Mouse (Mus musculus): ENCODE data around the gene Csnk1d. TPM values are rescaled to one million over a fixed set of nuclear protein-coding genes. Genes with fewer than 3 reads are reported as not detected.

Gene Csnk1d
- polyA plus RNA-seq, 1 experiment, result 79.2 TPM

DNA sequence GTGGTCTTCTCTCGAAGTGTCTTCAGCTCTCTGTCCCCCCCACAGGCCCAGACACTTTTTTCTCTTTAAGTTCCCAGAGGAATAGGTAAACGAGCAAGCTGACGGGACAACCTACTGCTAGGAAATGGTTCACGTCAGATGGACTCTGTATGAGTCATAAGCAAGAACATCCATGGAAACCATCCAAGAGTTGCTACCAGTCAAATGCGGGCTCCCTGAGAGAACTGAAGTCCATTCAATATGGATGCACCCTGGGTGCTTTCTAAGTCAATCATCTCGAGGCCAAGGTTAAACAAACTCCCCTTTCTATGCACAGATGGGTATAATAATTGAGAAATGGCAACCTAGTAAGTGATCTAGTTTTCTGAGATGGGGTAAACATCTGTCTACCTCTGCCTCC lies 17.8 kb downstream of the Csnk1d start:
- Histone ChIP-seq H3K79me2 (ENCODE audit: control insufficient read depth, insufficient read depth) (peaks cover 65% of the 10 kb centered on the region), H3K36me3 (ENCODE audit: control insufficient read depth, insufficient read depth) (peaks cover 100% of the 10 kb centered on the region), H3K79me3 (ENCODE audit: low read depth) (peaks cover 57% of the 10 kb centered on the region), H3K4me3 (ENCODE audit: insufficient read depth, poor library complexity, severe bottlenecking) (no peak overlapping the region), H3K27me3 (ENCODE audit: control insufficient read depth, insufficient read depth, insufficient read length) (no peaks in the 10 kb centered on the region), H3ac (ENCODE audit: control insufficient read depth, insufficient read length, low read depth) (no peak overlapping the region)
- no peak for TF ChIP-seq MYOG (IDR thresholded peaks at IDR 0.05; ENCODE audit: control insufficient read depth, extremely low read depth, insufficient read length)
- no peak for TF ChIP-seq CTCF (IDR thresholded peaks at IDR 0.05; ENCODE audit: control insufficient read depth, insufficient read depth, insufficient read length)
- TF ChIP-seq USF1 (IDR thresholded peaks at IDR 0.05; ENCODE audit: low read depth), result no peak
- TF ChIP-seq FOSL1 (IDR thresholded peaks at IDR 0.05; ENCODE audit: insufficient read depth, low read length, poor library complexity, severe bottlenecking), result no peak
- no peak for TF ChIP-seq CEBPB (IDR thresholded peaks at IDR 0.05; ENCODE audit: low read depth)
- TF ChIP-seq MYOD1 (IDR thresholded peaks at IDR 0.05; ENCODE audit: control insufficient read depth, insufficient read length, low read depth), result no peak
- no peak for TF ChIP-seq MAX (IDR thresholded peaks at IDR 0.05)

- TF ChIP-seq MYOD1 (IDR thresholded peaks at IDR 0.05; ENCODE audit: control insufficient read depth, insufficient read length, low read depth) (no peak), MAX (IDR thresholded peaks at IDR 0.05) (no peak), USF1 (IDR thresholded peaks at IDR 0.05; ENCODE audit: low read depth) (no peak), FOSL1 (IDR thresholded peaks at IDR 0.05; ENCODE audit: insufficient read depth, low read length, poor library complexity, severe bottlenecking) (no peak), CTCF (IDR thresholded peaks at IDR 0.05; ENCODE audit: control insufficient read depth, insufficient read depth, insufficient read length) (no peak), CEBPB (IDR thresholded peaks at IDR 0.05; ENCODE audit: low read depth) (no peak)
- peaks cover 100% of the 10 kb centered on the region for H3K36me3 ChIP-seq (ENCODE audit: control insufficient read depth, insufficient read depth)
These were observed 19.9 kb downstream of the Csnk1d start for GRCm38 (mm10) chr11:120971237-120971636.

GRCm38 (mm10) chr11:120969742-120970141 lies 21.4 kb downstream of the Csnk1d start:
- Histone ChIP-seq H3K36me3 (ENCODE audit: control insufficient read depth, insufficient read depth) (peaks cover 100% of the 10 kb centered on the region), H3ac (ENCODE audit: control insufficient read depth, insufficient read length, low read depth) (no peak overlapping the region), H3K27me3 (ENCODE audit: control insufficient read depth, insufficient read depth, insufficient read length) (no peaks in the 10 kb centered on the region), H3K79me3 (ENCODE audit: low read depth) (peaks cover 25% of the 10 kb centered on the region), H3K79me2 (ENCODE audit: control insufficient read depth, insufficient read depth) (peaks cover 42% of the 10 kb centered on the region), H3K4me3 (ENCODE audit: insufficient read depth, poor library complexity, severe bottlenecking) (no peak overlapping the region)
- TF ChIP-seq MAX (IDR thresholded peaks at IDR 0.05) (no peak), MYOD1 (IDR thresholded peaks at IDR 0.05; ENCODE audit: control insufficient read depth, insufficient read length, low read depth) (no peak), CTCF (IDR thresholded peaks at IDR 0.05; ENCODE audit: control insufficient read depth, insufficient read depth, insufficient read length) (no peak), MYOG (IDR thresholded peaks at IDR 0.05; ENCODE audit: control insufficient read depth, extremely low read depth, insufficient read length) (no peak), FOSL1 (IDR thresholded peaks at IDR 0.05; ENCODE audit: insufficient read depth, low read length, poor library complexity, severe bottlenecking) (no peak), USF1 (IDR thresholded peaks at IDR 0.05; ENCODE audit: low read depth) (no peak), CEBPB (IDR thresholded peaks at IDR 0.05; ENCODE audit: low read depth) (no peak)

More at GRCm38 (mm10) chr11:120971237-120971636, 19.9 kb downstream of the Csnk1d start:
- H3K27me3 ChIP-seq (ENCODE audit: control insufficient read depth, insufficient read depth, insufficient read length), result no peaks in the 10 kb centered on the region
- peaks cover 39% of the 10 kb centered on the region for H3K79me3 ChIP-seq (ENCODE audit: low read depth)
- no peak overlapping the region for H3ac ChIP-seq (ENCODE audit: control insufficient read depth, insufficient read length, low read depth)
- peaks cover 44% of the 10 kb centered on the region for H3K79me2 ChIP-seq (ENCODE audit: control insufficient read depth, insufficient read depth)
- no peak overlapping the region for H3K4me3 ChIP-seq (ENCODE audit: insufficient read depth, poor library complexity, severe bottlenecking)

DNA sequence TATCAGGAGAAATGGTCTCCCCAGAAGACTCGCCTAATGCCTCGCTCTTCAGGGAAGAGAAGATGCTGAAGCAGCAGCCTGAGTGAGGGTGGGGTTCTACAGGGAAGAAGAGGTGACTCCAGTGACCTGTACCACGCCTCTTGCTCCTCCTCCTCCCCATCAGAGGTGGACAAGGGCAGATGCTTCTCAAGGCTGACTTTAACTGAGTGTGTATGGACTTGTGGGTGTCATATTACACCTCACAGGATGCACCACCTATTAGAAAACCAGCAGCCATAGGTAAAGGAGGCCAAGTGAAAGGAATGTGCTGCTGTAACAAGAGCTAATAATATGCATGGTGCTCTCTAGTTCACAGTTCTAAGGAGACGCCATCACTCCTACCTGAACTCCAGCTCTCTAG lies 25.5 kb downstream of the Csnk1d start:
- Histone ChIP-seq H3K27me3 (ENCODE audit: control insufficient read depth, insufficient read depth, insufficient read length) (no peaks in the 10 kb centered on the region), H3K4me3 (ENCODE audit: insufficient read depth, poor library complexity, severe bottlenecking) (no peak overlapping the region), H3K36me3 (ENCODE audit: control insufficient read depth, insufficient read depth) (peaks cover 96% of the 10 kb centered on the region), H3ac (ENCODE audit: control insufficient read depth, insufficient read length, low read depth) (no peak overlapping the region), H3K79me2 (ENCODE audit: control insufficient read depth, insufficient read depth) (peaks cover 46% of the 10 kb centered on the region), H3K79me3 (ENCODE audit: low read depth) (peaks cover 7% of the 10 kb centered on the region)
- no peak for TF ChIP-seq USF1 (IDR thresholded peaks at IDR 0.05; ENCODE audit: low read depth)
- no peak for TF ChIP-seq MYOD1 (IDR thresholded peaks at IDR 0.05; ENCODE audit: control insufficient read depth, insufficient read length, low read depth)
- no peak for TF ChIP-seq MYOG (IDR thresholded peaks at IDR 0.05; ENCODE audit: control insufficient read depth, extremely low read depth, insufficient read length)
- no peak for TF ChIP-seq MAX (IDR thresholded peaks at IDR 0.05)
- no peak for TF ChIP-seq CEBPB (IDR thresholded peaks at IDR 0.05; ENCODE audit: low read depth)
- no peak for TF ChIP-seq CTCF (IDR thresholded peaks at IDR 0.05; ENCODE audit: control insufficient read depth, insufficient read depth, insufficient read length)
- TF ChIP-seq FOSL1 (IDR thresholded peaks at IDR 0.05; ENCODE audit: insufficient read depth, low read length, poor library complexity, severe bottlenecking), result no peak

- TF ChIP-seq FOSL1 (IDR thresholded peaks at IDR 0.05; ENCODE audit: insufficient read depth, low read length, poor library complexity, severe bottlenecking) (no peak), USF1 (IDR thresholded peaks at IDR 0.05; ENCODE audit: low read depth) (no peak), MYOG (IDR thresholded peaks at IDR 0.05; ENCODE audit: control insufficient read depth, extremely low read depth, insufficient read length) (no peak), CEBPB (IDR thresholded peaks at IDR 0.05; ENCODE audit: low read depth) (no peak), CTCF (IDR thresholded peaks at IDR 0.05; ENCODE audit: control insufficient read depth, insufficient read depth, insufficient read length) (no peak), MYOD1 (IDR thresholded peaks at IDR 0.05; ENCODE audit: control insufficient read depth, insufficient read length, low read depth) (no peak), MAX (IDR thresholded peaks at IDR 0.05) (no peak)
- Histone ChIP-seq H3K36me3 (ENCODE audit: control insufficient read depth, insufficient read depth) (peaks cover 85% of the 10 kb centered on the region), H3K4me3 (ENCODE audit: insufficient read depth, poor library complexity, severe bottlenecking) (no peak overlapping the region), H3K27me3 (ENCODE audit: control insufficient read depth, insufficient read depth, insufficient read length) (no peaks in the 10 kb centered on the region), H3ac (ENCODE audit: control insufficient read depth, insufficient read length, low read depth) (no peak overlapping the region), H3K79me3 (ENCODE audit: low read depth) (peaks cover 7% of the 10 kb centered on the region), H3K79me2 (ENCODE audit: control insufficient read depth, insufficient read depth) (peaks cover 46% of the 10 kb centered on the region)
These were observed 26.7 kb downstream of the Csnk1d start for GRCm38 (mm10) chr11:120964195-120965157.

Data from C2C12 (cell line).